Mouse (Mus musculus) kidney, adult 11 months (tissue): Measurements from ENCODE around the gene Zfp677.
"Not testable (repeated sequence)": the region's sequence is repeated elsewhere in the genome, so short reads cannot be mapped to it uniquely, and the experiment has no call there.

Experiments used
- DNase-seq: peaks from one replicate; pipeline ENCODE4 v3.0.0; 2022

The Zfp677 gene

GRCm38 (mm10) chr17:21383391-21384056 lies at the start of gene Zfp677:
Gene Zfp677 (plus strand): TSS chr17:21383748.
- DNase-seq = peak; percentile 72

GRCm38 (mm10) chr17:21368018-21368417 lies 15.5 kb upstream of the Zfp677 start:
- DNase-seq = not testable (repeated sequence)

- no peak for DNase-seq
Measured at GRCm38 (mm10) chr17:21369925-21370719, 13.4 kb upstream of the Zfp677 start.

- DNase-seq = no peak
Measured at GRCm38 (mm10) chr17:21375311-21375710, 8.2 kb upstream of the Zfp677 start.

GRCm38 (mm10) chr17:21384057-21384411 lies 486 bp downstream of the Zfp677 start:
- DNase-seq = no peak

GRCm38 (mm10) chr17:21422664-21423599 lies 39.4 kb downstream of the Zfp677 start, which contains the start of gene Zfp54:
Gene Zfp54 (plus strand): TSS chr17:21423227.
- DNase-seq = peak; percentile 77

GRCm38 (mm10) chr17:21438806-21439400 lies 55.4 kb downstream of the Zfp677 start:
- DNase-seq = peak; percentile 12
